Mouse (Mus musculus) 3134 (cell line): Measurements from ENCODE around the gene Ptgdr2.

ENCODE experiments used
- DNase-seq: peaks from one replicate; pipeline ENCODE4 v3.0.0-alpha.2; 2011; ENCODE audit warnings: low spot score; ENCODE audit not compliant: insufficient read length; ENCODE audit errors: extremely low read depth

Ptgdr2 gene

DNA sequence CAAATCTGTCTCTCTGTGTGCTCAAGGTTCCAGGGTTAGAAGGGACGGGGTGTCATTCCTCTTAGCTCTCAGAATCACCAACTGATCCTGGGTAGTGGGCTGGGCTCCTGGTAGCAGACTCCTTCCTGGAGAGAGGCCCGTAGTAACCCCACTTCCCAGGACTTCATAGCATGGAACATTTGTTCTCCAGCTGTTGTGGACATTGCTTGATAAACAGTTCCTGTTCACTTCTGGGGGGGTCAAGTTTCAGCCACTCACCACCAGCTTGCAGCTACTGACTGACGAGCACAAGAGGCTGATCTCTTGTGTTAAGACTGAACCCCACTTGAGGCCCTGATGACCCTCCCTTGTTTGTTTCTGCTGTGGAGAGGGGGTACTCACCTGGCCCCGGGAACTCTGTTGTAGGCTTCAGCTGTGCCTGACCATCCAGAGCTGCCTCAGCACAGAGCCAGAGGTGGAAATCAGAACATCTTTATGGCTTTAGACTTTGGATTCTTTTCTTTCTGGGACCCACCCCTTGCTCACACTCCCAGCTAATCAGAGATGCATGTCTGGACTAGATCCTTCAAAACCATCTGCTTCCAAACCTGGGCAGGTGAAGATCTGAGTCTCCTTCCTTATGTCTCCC lies 37.4 kb downstream of the Ptgdr2 start, which contains the start of gene Ms4a10:
Ms4a10 (minus strand) TSS at position 433 of the 628 bp plus-strand sequence.
- no peak for DNase-seq

GRCm38 (mm10) chr19:10975187-10975586 lies 38.2 kb downstream of the Ptgdr2 start:
- no peak for DNase-seq

DNA sequence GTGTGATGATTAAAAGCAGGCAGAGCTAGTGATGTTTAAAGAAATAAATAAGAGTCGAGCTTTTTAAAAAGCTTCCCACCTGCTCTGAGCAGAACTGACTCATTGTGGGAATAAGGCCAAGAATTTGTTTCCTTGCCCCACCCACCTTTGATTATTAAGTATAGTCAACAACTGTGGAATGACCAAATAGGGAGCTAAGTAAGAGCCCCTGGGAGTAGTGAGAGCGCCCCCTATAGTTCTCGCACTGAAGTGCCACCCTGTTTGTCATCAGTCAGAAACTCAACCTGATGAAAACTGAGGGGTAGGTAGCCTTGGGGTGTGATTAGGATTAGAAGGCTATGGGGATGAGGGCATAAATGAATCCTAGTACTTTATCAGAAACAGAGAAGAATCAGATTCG lies 39.4 kb downstream of the Ptgdr2 start:
- no peak for DNase-seq

- peak; percentile 32 for DNase-seq
Observed at GRCm38 (mm10) chr19:10979184-10980168, 42.5 kb downstream of the Ptgdr2 start.

- no peak for DNase-seq
Observed at GRCm38 (mm10) chr19:10980210-10980609, 43.2 kb downstream of the Ptgdr2 start.

GRCm38 (mm10) chr19:10983146-10983545 lies 46.2 kb downstream of the Ptgdr2 start:
- peak; percentile 16 for DNase-seq

DNA sequence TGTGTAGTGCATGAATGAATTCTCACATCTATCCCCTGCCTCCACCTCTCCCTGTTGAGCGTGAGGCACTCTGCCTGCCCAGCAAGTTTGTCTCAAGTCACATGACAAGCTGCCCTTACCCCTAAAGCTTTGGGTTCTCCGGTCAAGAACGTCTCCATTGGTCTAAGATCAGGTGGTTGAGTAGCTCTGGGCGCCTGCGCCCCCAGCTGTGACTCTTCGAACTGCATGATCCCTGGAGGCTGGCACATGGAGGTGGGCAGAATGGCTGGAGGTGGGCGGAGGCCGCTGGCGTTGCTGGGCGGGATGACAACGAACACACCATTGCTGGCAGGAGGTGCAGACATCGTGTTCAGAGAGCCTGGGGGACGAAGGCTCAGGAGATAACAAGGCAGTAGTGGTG lies 47.6 kb downstream of the Ptgdr2 start:
- DNase-seq: peak; percentile 7

- peak; percentile 74 for DNase-seq
Observed at GRCm38 (mm10) chr19:10985889-10986288, 48.9 kb downstream of the Ptgdr2 start.

GRCm38 (mm10) chr19:10988563-10988962 lies 51.6 kb downstream of the Ptgdr2 start:
- DNase-seq: no peak

DNA sequence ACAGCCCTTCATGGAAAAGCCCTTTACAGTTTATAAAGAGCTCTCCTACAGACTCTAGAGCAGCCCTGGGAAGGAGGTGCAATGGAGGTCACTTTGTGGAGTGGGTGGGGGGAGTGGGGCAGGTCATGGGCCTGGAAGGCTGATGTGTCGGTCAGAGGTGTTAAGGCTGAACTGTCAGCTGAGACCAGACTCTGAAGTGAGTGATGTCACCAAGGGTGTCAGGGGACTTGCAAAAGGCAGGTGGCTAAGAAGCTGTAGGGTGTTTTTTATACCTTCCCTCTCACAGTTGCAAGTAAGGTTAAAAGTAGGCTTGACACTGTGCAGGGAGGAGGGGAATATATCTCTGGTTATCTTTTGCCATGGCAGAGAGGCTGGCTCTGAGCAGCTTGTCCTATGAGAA lies 53.8 kb downstream of the Ptgdr2 start:
- no peak for DNase-seq

GRCm38 (mm10) chr19:10991911-10992310 lies 55.0 kb downstream of the Ptgdr2 start:
- peak; percentile 3 for DNase-seq
